ENCODE assay signal across 24 mouse cellular contexts in genomic region chr14:39781849-39782248, GRCm38 (mm10).
DNase-seq lines count a peak whose midpoint lies in the region; ATAC-seq and TF ChIP-seq lines count a peak whose summit lies in the region.
"Had no signal": no experiment of that assay in that cellular context is flagged by ENCODE, and none has a peak within 500 bp of the region (broad histone marks: within the 10 kb centered on the region; RNA-seq: fewer than 3 reads in every experiment).

No protein-coding gene starts in this region.

- no peaks in the 10 kb centered on the region for H3K79me2 ChIP-seq in heart, adult 2 months (replicated peaks; ENCODE audit: control insufficient read depth, insufficient read depth, low read length)

- H3K27ac ChIP-seq in heart, adult 2 months, result no peak overlapping the region
- no peak overlapping the region for H3K27ac ChIP-seq in lung, postnatal 0 days (ENCODE audit: low read length)
- H3K27ac ChIP-seq in neural tube, embryonic 15.5 days (replicated peaks), result no peak overlapping the region
- H3K27ac ChIP-seq: embryonic facial prominence, embryonic 15.5 days; heart, embryonic 15.5 days; limb, embryonic 12.5 days; liver, embryonic 12.5 days; neural tube, embryonic 13.5 days had no signal

- H3K4me3 ChIP-seq in heart, adult 2 months, result no peak overlapping the region
- no peak overlapping the region for H3K4me3 ChIP-seq in lung, postnatal 0 days (ENCODE audit: low read depth, low read length)
- H3K4me3 ChIP-seq in neural tube, embryonic 15.5 days (replicated peaks), result no peak overlapping the region
- H3K4me3 ChIP-seq: embryonic facial prominence, embryonic 15.5 days; heart, embryonic 15.5 days; limb, embryonic 12.5 days; liver, embryonic 12.5 days; neural tube, embryonic 13.5 days had no signal

- intact Hi-C loops in heart, adult 2 months (cut with DNase I), result no loop called here
- intact Hi-C loops in heart, postnatal 14 days (cut with DNase I), result no loop called here

- H3K9ac ChIP-seq in heart, adult 2 months (ENCODE audit: low read depth, low read length), result no peak overlapping the region
- H3K9ac ChIP-seq in lung, postnatal 0 days (replicated peaks; ENCODE audit: low read depth), result no peak overlapping the region
- no peak overlapping the region for H3K9ac ChIP-seq in neural tube, embryonic 15.5 days (replicated peaks)
- H3K9ac ChIP-seq: embryonic facial prominence, embryonic 15.5 days; heart, embryonic 15.5 days; limb, embryonic 12.5 days; liver, embryonic 12.5 days; neural tube, embryonic 13.5 days had no signal

- ATAC-seq in lung, postnatal 0 days, result no peak
- no peak for ATAC-seq in neural tube, embryonic 15.5 days (ENCODE audit: low FRiP score)
- ATAC-seq: liver, embryonic 12.5 days had no signal

- no peaks in the 10 kb centered on the region for H3K4me1 ChIP-seq in heart, adult 2 months (ENCODE audit: control insufficient read depth, insufficient read depth, low read length)
- H3K4me1 ChIP-seq in lung, postnatal 0 days (ENCODE audit: insufficient read depth, low read depth, low read length), result no peaks in the 10 kb centered on the region
- H3K4me1 ChIP-seq in neural tube, embryonic 15.5 days, result no peaks in the 10 kb centered on the region
- H3K4me1 ChIP-seq: embryonic facial prominence, embryonic 15.5 days; heart, embryonic 15.5 days; limb, embryonic 12.5 days; liver, embryonic 12.5 days; neural tube, embryonic 13.5 days had no signal

- H3K36me3 ChIP-seq in heart, adult 2 months (ENCODE audit: control insufficient read depth, insufficient read depth, low read length), result no peaks in the 10 kb centered on the region
- H3K36me3 ChIP-seq in lung, postnatal 0 days (ENCODE audit: insufficient read depth, low read length), result no peaks in the 10 kb centered on the region
- H3K36me3 ChIP-seq in neural tube, embryonic 15.5 days, result no peaks in the 10 kb centered on the region
- H3K36me3 ChIP-seq: embryonic facial prominence, embryonic 15.5 days; heart, embryonic 15.5 days; limb, embryonic 12.5 days; liver, embryonic 12.5 days; neural tube, embryonic 13.5 days had no signal

- TF ChIP-seq CTCF in heart, adult 2 months (IDR thresholded peaks at IDR 0.05), result peak; percentile 25
- TF ChIP-seq CTCF in lung, postnatal 0 days (IDR thresholded peaks at IDR 0.05), result peak; percentile 34

- no peak overlapping the region for H3K4me2 ChIP-seq in lung, postnatal 0 days (replicated peaks; ENCODE audit: low read depth, low read length)
- no peak overlapping the region for H3K4me2 ChIP-seq in neural tube, embryonic 15.5 days
- H3K4me2 ChIP-seq: embryonic facial prominence, embryonic 15.5 days; heart, embryonic 15.5 days; limb, embryonic 12.5 days; liver, embryonic 12.5 days; neural tube, embryonic 13.5 days had no signal

- DNase-seq in cerebellum, postnatal 10 days, result peak; percentile 3 to 11
- no peak for DNase-seq in cerebellum, postnatal 4 days (ENCODE audit: low spot score in 2 of 2)
- DNase-seq in heart, adult 2 months, result no peak
- no peak for DNase-seq in heart, postnatal 14 days
- DNase-seq in lung, postnatal 0 days (ENCODE audit: low spot score), result no peak
- no peak for DNase-seq in lung, postnatal 4 days
- DNase-seq in retina, postnatal 1 day, result peak; percentile 6
- DNase-seq: adrenal gland, adult 2 months; cerebellum, adult 11 months; cerebellum, postnatal 36 days; gastrocnemius, postnatal 10 days; heart, adult 18-20 months; kidney, adult 8-10 months; lung, adult 2 months; lung, postnatal 36 days; right cerebral cortex, postnatal 14 days; spleen, adult 18-20 months; thymus, postnatal 4 days had no signal

- no peaks in the 10 kb centered on the region for H3K9me3 ChIP-seq in lung, postnatal 0 days (ENCODE audit: low read length)
- no peaks in the 10 kb centered on the region for H3K9me3 ChIP-seq in neural tube, embryonic 15.5 days (replicated peaks)
- H3K9me3 ChIP-seq: embryonic facial prominence, embryonic 15.5 days; heart, embryonic 15.5 days; limb, embryonic 12.5 days; liver, embryonic 12.5 days; neural tube, embryonic 13.5 days had no signal

- no peaks in the 10 kb centered on the region for H3K27me3 ChIP-seq in heart, adult 2 months (ENCODE audit: control insufficient read depth, insufficient read depth, low read length)
- no peaks in the 10 kb centered on the region for H3K27me3 ChIP-seq in lung, postnatal 0 days (replicated peaks; ENCODE audit: insufficient read depth, low read length)
- H3K27me3 ChIP-seq in neural tube, embryonic 15.5 days (replicated peaks), result no peaks in the 10 kb centered on the region
- H3K27me3 ChIP-seq: embryonic facial prominence, embryonic 15.5 days; heart, embryonic 15.5 days; limb, embryonic 12.5 days; liver, embryonic 12.5 days; neural tube, embryonic 13.5 days had no signal

- no peak for TF ChIP-seq POLR2A in heart, adult 2 months (IDR thresholded peaks at IDR 0.05; ENCODE audit: insufficient read depth, low read depth, low read length)

- no peak for TF ChIP-seq EP300 in heart, adult 2 months (IDR thresholded peaks at IDR 0.05; ENCODE audit: insufficient read depth, low read depth, low read length)
- TF ChIP-seq EP300 in lung, postnatal 0 days (IDR thresholded peaks at IDR 0.05), result no peak

Comparison
In these comparisons a context has a peak if more than half of its experiments do, and no peak if none do; other contexts are left out.
1. DNase-seq: peak in cerebellum, postnatal 10 days (2 of 2) and retina, postnatal 1 day (single experiment); none in cerebellum, postnatal 4 days (0 of 2), heart, adult 2 months (0 of 2), heart, postnatal 14 days (0 of 2), lung, postnatal 0 days (single experiment) and lung, postnatal 4 days (0 of 2).